Mouse (Mus musculus): Measurements from ENCODE around the gene Arhgef25. TPM values are rescaled to one million over a fixed set of nuclear protein-coding genes. Genes with fewer than 3 reads are reported as not detected.

Gene Arhgef25
- polyA plus RNA-seq, 1 experiment from 2014 or later: 19.6 TPM

- H3K9ac ChIP-seq (replicated peaks; ENCODE audit: low read length): no peak overlapping the region
- H3K27me3 ChIP-seq (ENCODE audit: control insufficient read depth, insufficient read depth, low read length): no peaks in the 10 kb centered on the region
- H3K9me3 ChIP-seq (ENCODE audit: control insufficient read depth, low read length): no peaks in the 10 kb centered on the region
- no peak overlapping the region for H3K27ac ChIP-seq (replicated peaks; ENCODE audit: low read depth, low read length)
- ATAC-seq (ENCODE audit: low FRiP score, low TSS enrichment) (no peak), DNase-seq (peak; percentile 30)
- no peak overlapping the region for H3K4me2 ChIP-seq (ENCODE audit: low read length)
- no peaks in the 10 kb centered on the region for H3K4me1 ChIP-seq (ENCODE audit: control insufficient read depth, insufficient read depth, low read length)
- H3K4me3 ChIP-seq (replicated peaks; ENCODE audit: low read depth, low read length): no peak overlapping the region
- 75% methylated on average over 8 of the region's 8 CpGs for WGBS
- H3K36me3 ChIP-seq (ENCODE audit: control insufficient read depth, insufficient read depth, low read length): peaks cover 53% of the 10 kb centered on the region
Measured at GRCm38 (mm10) chr10:127226318-127226895, 36.5 kb upstream of the Arhgef25 start.

- Histone ChIP-seq H3K27me3 (ENCODE audit: control insufficient read depth, insufficient read depth, low read length) (no peaks in the 10 kb centered on the region), H3K4me2 (ENCODE audit: low read length) (no peak overlapping the region), H3K9ac (replicated peaks; ENCODE audit: low read length) (no peak overlapping the region), H3K9me3 (ENCODE audit: control insufficient read depth, low read length) (no peaks in the 10 kb centered on the region), H3K27ac (replicated peaks; ENCODE audit: low read depth, low read length) (no peak overlapping the region), H3K4me3 (replicated peaks; ENCODE audit: low read depth, low read length) (no peak overlapping the region), H3K36me3 (ENCODE audit: control insufficient read depth, insufficient read depth, low read length) (peaks cover 47% of the 10 kb centered on the region), H3K4me1 (ENCODE audit: control insufficient read depth, insufficient read depth, low read length) (no peaks in the 10 kb centered on the region)
- DNase-seq (no peak), ATAC-seq (ENCODE audit: low FRiP score, low TSS enrichment) (no peak)
- 26% methylated on average over 10 of the region's 10 CpGs for WGBS
Measured at GRCm38 (mm10) chr10:127225732-127226131, 35.8 kb upstream of the Arhgef25 start.

- no peaks in the 10 kb centered on the region for H3K9me3 ChIP-seq (ENCODE audit: control insufficient read depth, low read length)
- ATAC-seq (ENCODE audit: low FRiP score, low TSS enrichment) (no peak), DNase-seq (no peak)
- no peaks in the 10 kb centered on the region for H3K27me3 ChIP-seq (ENCODE audit: control insufficient read depth, insufficient read depth, low read length)
- no peaks in the 10 kb centered on the region for H3K4me1 ChIP-seq (ENCODE audit: control insufficient read depth, insufficient read depth, low read length)
- peaks cover 42% of the 10 kb centered on the region for H3K36me3 ChIP-seq (ENCODE audit: control insufficient read depth, insufficient read depth, low read length)
- H3K4me2 ChIP-seq (ENCODE audit: low read length): no peak overlapping the region
- H3K4me3 ChIP-seq (replicated peaks; ENCODE audit: low read depth, low read length): no peak overlapping the region
- 23% methylated on average over 6 of the region's 6 CpGs for WGBS
- H3K9ac ChIP-seq (replicated peaks; ENCODE audit: low read length): no peak overlapping the region
- no peak overlapping the region for H3K27ac ChIP-seq (replicated peaks; ENCODE audit: low read depth, low read length)
Measured at GRCm38 (mm10) chr10:127225213-127225612, 35.3 kb upstream of the Arhgef25 start.

GRCm38 (mm10) chr10:127218339-127218738 lies 28.5 kb upstream of the Arhgef25 start:
- Histone ChIP-seq H3K27me3 (ENCODE audit: control insufficient read depth, insufficient read depth, low read length) (no peaks in the 10 kb centered on the region), H3K4me2 (ENCODE audit: low read length) (no peak overlapping the region), H3K4me1 (ENCODE audit: control insufficient read depth, insufficient read depth, low read length) (no peaks in the 10 kb centered on the region), H3K27ac (replicated peaks; ENCODE audit: low read depth, low read length) (no peak overlapping the region), H3K9me3 (ENCODE audit: control insufficient read depth, low read length) (no peaks in the 10 kb centered on the region), H3K4me3 (replicated peaks; ENCODE audit: low read depth, low read length) (no peak overlapping the region), H3K9ac (replicated peaks; ENCODE audit: low read length) (no peak overlapping the region), H3K36me3 (ENCODE audit: control insufficient read depth, insufficient read depth, low read length) (no peaks in the 10 kb centered on the region)
- no peak for ATAC-seq (ENCODE audit: low FRiP score, low TSS enrichment)
- no peak for DNase-seq
- WGBS: 90% methylated on average over 2 of the region's 2 CpGs

GRCm38 (mm10) chr10:127217177-127217576 lies 27.3 kb upstream of the Arhgef25 start:
- no peaks in the 10 kb centered on the region for H3K9me3 ChIP-seq (ENCODE audit: control insufficient read depth, low read length)
- no peaks in the 10 kb centered on the region for H3K4me1 ChIP-seq (ENCODE audit: control insufficient read depth, insufficient read depth, low read length)
- no peak overlapping the region for H3K9ac ChIP-seq (replicated peaks; ENCODE audit: low read length)
- ATAC-seq (ENCODE audit: low FRiP score, low TSS enrichment): no peak
- H3K36me3 ChIP-seq (ENCODE audit: control insufficient read depth, insufficient read depth, low read length): no peaks in the 10 kb centered on the region
- H3K27me3 ChIP-seq (ENCODE audit: control insufficient read depth, insufficient read depth, low read length): no peaks in the 10 kb centered on the region
- no peak overlapping the region for H3K4me3 ChIP-seq (replicated peaks; ENCODE audit: low read depth, low read length)
- H3K27ac ChIP-seq (replicated peaks; ENCODE audit: low read depth, low read length): no peak overlapping the region
- H3K4me2 ChIP-seq (ENCODE audit: low read length): no peak overlapping the region
- no peak for DNase-seq

GRCm38 (mm10) chr10:127216456-127216855 lies 26.6 kb upstream of the Arhgef25 start:
- ATAC-seq (ENCODE audit: low FRiP score, low TSS enrichment): no peak
- WGBS: 93% methylated on average over 11 of the region's 11 CpGs
- H3K4me3 ChIP-seq (replicated peaks; ENCODE audit: low read depth, low read length): no peak overlapping the region
- H3K4me1 ChIP-seq (ENCODE audit: control insufficient read depth, insufficient read depth, low read length): no peaks in the 10 kb centered on the region
- no peaks in the 10 kb centered on the region for H3K9me3 ChIP-seq (ENCODE audit: control insufficient read depth, low read length)
- no peaks in the 10 kb centered on the region for H3K27me3 ChIP-seq (ENCODE audit: control insufficient read depth, insufficient read depth, low read length)
- no peak overlapping the region for H3K4me2 ChIP-seq (ENCODE audit: low read length)
- H3K36me3 ChIP-seq (ENCODE audit: control insufficient read depth, insufficient read depth, low read length): no peaks in the 10 kb centered on the region
- DNase-seq: no peak
- H3K27ac ChIP-seq (replicated peaks; ENCODE audit: low read depth, low read length): no peak overlapping the region
- no peak overlapping the region for H3K9ac ChIP-seq (replicated peaks; ENCODE audit: low read length)

- Histone ChIP-seq H3K4me2 (ENCODE audit: low read length) (no peak overlapping the region), H3K27ac (replicated peaks; ENCODE audit: low read depth, low read length) (no peak overlapping the region), H3K4me1 (ENCODE audit: control insufficient read depth, insufficient read depth, low read length) (peaks cover 10% of the 10 kb centered on the region), H3K9ac (replicated peaks; ENCODE audit: low read length) (no peak overlapping the region), H3K27me3 (ENCODE audit: control insufficient read depth, insufficient read depth, low read length) (no peaks in the 10 kb centered on the region), H3K4me3 (replicated peaks; ENCODE audit: low read depth, low read length) (no peak overlapping the region), H3K36me3 (ENCODE audit: control insufficient read depth, insufficient read depth, low read length) (no peaks in the 10 kb centered on the region), H3K9me3 (ENCODE audit: control insufficient read depth, low read length) (no peaks in the 10 kb centered on the region)
- ATAC-seq (ENCODE audit: low FRiP score, low TSS enrichment) (no peak), DNase-seq (no peak)
- WGBS: 70% methylated on average over 1 of the region's 1 CpGs
Measured at GRCm38 (mm10) chr10:127214422-127214803, 24.5 kb upstream of the Arhgef25 start.

GRCm38 (mm10) chr10:127213704-127214421 lies 24.0 kb upstream of the Arhgef25 start:
- ATAC-seq (ENCODE audit: low FRiP score, low TSS enrichment) (no peak), DNase-seq (no peak)
- 86% methylated on average over 13 of the region's 13 CpGs for WGBS
- Histone ChIP-seq H3K27ac (replicated peaks; ENCODE audit: low read depth, low read length) (no peak overlapping the region), H3K4me1 (ENCODE audit: control insufficient read depth, insufficient read depth, low read length) (peaks cover 10% of the 10 kb centered on the region), H3K9ac (replicated peaks; ENCODE audit: low read length) (no peak overlapping the region), H3K4me2 (ENCODE audit: low read length) (no peak overlapping the region), H3K9me3 (ENCODE audit: control insufficient read depth, low read length) (no peaks in the 10 kb centered on the region), H3K36me3 (ENCODE audit: control insufficient read depth, insufficient read depth, low read length) (no peaks in the 10 kb centered on the region), H3K4me3 (replicated peaks; ENCODE audit: low read depth, low read length) (no peak overlapping the region), H3K27me3 (ENCODE audit: control insufficient read depth, insufficient read depth, low read length) (no peaks in the 10 kb centered on the region)

GRCm38 (mm10) chr10:127213272-127213671 lies 23.4 kb upstream of the Arhgef25 start:
- DNase-seq: no peak
- Histone ChIP-seq H3K4me3 (replicated peaks; ENCODE audit: low read depth, low read length) (no peak overlapping the region), H3K4me1 (ENCODE audit: control insufficient read depth, insufficient read depth, low read length) (peaks cover 10% of the 10 kb centered on the region), H3K9me3 (ENCODE audit: control insufficient read depth, low read length) (no peaks in the 10 kb centered on the region), H3K27me3 (ENCODE audit: control insufficient read depth, insufficient read depth, low read length) (no peaks in the 10 kb centered on the region), H3K36me3 (ENCODE audit: control insufficient read depth, insufficient read depth, low read length) (peaks cover 4% of the 10 kb centered on the region; the same call in 1 of the 2 replicates), H3K27ac (replicated peaks; ENCODE audit: low read depth, low read length) (no peak overlapping the region), H3K9ac (replicated peaks; ENCODE audit: low read length) (no peak overlapping the region), H3K4me2 (ENCODE audit: low read length) (no peak overlapping the region)
- ATAC-seq (ENCODE audit: low FRiP score, low TSS enrichment): no peak
- WGBS: 91% methylated on average over 8 of the region's 8 CpGs

Data from midbrain, embryonic 14.5 days (tissue).